Mouse (Mus musculus): ENCODE data around the gene Mettl13. TPM values are rescaled to one million over a fixed set of nuclear protein-coding genes. Genes with fewer than 3 reads are reported as not detected.

Mettl13 gene
- total RNA-seq (2023) = 10.1 to 17.4 TPM (median 11.2 TPM) in 4 replicates

DNA sequence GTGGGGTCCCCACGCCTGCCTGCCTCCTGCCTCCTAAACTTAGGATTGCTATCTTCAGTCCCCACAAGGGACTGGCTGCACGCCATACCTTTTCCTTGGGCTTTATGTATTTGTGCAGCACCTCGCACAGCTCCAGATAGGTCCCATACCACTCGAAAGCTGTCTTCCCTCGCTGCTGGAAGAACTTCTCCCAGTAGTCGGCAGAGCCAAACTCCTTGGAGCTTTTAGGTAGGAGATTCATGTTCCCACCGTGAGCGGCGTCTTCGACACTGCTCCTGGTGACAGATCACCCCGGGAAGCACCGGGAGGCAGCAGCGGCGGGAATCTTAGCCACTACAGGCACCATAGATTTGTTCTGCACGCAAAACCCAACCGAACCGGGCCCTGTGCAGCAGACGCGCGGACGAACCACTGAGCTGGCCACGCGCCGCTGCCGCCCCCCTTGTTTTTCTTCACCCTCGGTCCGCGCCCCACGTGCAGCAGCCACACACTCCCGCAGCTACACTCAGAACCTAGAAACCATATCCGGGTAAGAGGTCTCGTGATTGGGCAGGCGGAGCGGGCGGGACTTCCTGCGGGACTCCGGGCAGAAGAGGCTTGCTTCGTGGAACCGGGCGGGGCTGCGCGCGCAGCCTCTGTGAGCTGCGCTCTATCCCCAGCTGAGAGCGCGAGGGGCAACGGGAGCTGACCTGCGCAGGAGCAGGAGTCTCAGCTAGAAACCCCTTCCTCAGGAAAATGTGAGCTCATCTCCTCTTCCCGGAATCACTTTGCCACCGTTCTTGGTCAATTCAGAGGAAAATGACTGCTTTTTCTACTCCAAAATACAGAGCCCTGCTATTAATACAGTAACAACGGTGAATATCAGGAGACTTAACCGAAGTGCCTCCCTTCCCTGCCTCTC lies at the start of gene Mettl13:
TSS of gene Mettl13 (minus strand) at position 536 of the 901 bp plus-strand sequence.

DNA sequence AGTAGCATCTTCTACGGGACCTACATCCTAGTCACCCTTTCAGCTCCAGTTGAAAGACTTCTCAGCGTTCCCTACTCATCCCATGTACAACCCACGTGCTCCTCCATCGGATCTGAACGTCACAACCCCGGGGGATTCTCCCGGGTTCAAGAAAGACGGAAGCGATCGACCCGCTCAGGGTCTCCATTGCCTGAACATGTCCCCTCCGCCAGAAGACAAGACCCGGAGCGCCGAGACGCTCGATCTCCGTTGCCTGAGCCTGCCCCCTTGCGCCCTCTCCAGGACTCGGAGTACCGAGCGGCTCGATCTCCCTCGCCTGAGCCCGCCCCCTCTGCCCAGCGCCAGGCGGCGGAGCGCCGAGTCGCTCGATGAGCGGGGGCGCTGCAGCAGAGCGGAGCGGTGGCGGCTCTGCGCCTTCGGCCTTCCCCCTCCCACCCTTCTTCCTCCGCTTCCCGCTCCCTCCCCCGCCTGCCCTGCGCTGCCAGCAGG lies 22.0 kb upstream of the Mettl13 start, which contains the start of gene Vamp4:
TSS of gene Vamp4 (plus strand) at position 256 of the 489 bp plus-strand sequence.

Other genes with a start within 250 kb of the Mettl13 start
- 0.26 to 0.81 TPM (median 0.41 TPM) in 4 replicates for gene Dnm3, start 70.5 kb downstream of the Mettl13 start, total RNA-seq (2023)
- 59.1 to 64.5 TPM (median 62.8 TPM) in 4 replicates for gene Vamp4, start 22.0 kb upstream of the Mettl13 start, total RNA-seq (2023)
- gene Myoc, start 90.6 kb upstream of the Mettl13 start, total RNA-seq (2023) = not detected in 4 replicates
- gene Myocos, start 109.7 kb upstream of the Mettl13 start, total RNA-seq (2023) = 1.2 TPM in 1 of 4 replicates, not detected in the others
- 375 to 397 TPM (median 383 TPM) in 4 replicates for gene Prrc2c, start 192.0 kb upstream of the Mettl13 start, total RNA-seq (2023)

All from B cell, adult 62 days (primary cell).